Mouse (Mus musculus): ENCODE results near the gene Otp.

Gene Otp

DNA sequence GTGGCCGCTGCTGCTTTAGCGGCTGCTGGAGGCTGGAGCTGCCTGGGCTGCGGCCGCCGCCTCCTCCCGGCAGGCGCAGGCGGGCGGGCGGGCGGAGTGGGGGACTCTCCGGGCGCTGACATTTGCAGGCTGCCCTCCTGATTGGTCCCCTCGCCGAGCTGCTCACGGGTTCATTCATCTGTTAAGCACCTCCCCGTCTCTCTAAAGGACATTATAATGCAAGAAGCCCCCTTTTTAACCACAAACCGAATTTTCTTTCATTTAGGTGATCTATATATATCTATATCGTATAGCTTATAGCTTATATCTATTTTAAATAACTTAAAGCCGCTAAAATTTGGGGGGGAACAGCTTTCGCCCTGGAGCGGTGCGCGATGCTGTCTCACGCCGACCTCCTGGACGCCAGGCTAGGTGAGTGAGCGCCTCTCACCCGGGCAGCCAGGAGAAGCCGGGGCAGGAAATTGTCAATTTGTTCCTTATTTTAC, at the start of gene Otp:
Gene Otp (plus strand): TSS at position 207 of the 485 bp plus-strand sequence.
- no peak for DNase-seq (ENCODE audit: low spot score)

DNA sequence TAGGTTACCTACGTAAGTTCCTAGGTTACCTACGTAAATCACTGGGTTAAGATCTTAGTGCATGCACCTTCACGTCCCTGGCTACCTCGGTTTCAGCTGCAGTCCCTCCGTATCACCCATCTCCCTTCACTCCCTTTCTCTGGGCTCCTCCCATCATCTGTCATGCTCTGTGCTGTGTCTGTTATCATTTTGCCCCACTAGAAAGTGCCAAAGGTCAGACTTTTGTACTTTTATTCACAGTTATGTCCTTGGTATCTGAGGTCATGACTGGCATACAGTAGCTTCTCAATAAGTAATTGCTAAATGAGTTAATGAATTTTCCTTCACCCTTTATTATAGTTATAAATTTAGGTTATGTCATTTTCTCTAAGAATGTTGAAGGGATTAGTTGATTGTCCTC, 49.0 kb upstream of the Otp start:
- DNase-seq (ENCODE audit: low spot score): no peak

- DNase-seq (ENCODE audit: low spot score): no peak
These were observed 48.4 kb upstream of the Otp start for GRCm38 (mm10) chr13:94826986-94827385.

DNA sequence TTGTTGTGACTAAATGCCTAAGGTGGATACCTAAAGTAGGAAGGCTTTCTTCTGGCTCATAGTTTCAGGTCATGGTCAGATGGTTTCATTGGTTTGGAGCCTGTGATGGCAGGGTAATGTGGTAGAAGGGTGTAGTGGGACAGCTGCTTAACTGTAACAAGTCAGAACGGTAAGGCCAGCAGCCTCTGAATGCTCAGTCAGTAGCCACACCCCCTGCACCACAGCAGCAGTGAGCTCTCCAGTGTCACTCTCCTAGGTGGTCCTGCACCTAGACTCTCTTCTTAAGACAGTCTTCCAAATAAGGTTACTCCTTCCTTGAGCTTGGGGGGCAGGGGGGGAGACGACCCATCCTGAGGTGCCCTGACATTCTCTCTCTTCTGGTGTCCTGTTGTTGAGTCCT, 47.6 kb upstream of the Otp start:
- DNase-seq (ENCODE audit: low spot score): no peak

DNA sequence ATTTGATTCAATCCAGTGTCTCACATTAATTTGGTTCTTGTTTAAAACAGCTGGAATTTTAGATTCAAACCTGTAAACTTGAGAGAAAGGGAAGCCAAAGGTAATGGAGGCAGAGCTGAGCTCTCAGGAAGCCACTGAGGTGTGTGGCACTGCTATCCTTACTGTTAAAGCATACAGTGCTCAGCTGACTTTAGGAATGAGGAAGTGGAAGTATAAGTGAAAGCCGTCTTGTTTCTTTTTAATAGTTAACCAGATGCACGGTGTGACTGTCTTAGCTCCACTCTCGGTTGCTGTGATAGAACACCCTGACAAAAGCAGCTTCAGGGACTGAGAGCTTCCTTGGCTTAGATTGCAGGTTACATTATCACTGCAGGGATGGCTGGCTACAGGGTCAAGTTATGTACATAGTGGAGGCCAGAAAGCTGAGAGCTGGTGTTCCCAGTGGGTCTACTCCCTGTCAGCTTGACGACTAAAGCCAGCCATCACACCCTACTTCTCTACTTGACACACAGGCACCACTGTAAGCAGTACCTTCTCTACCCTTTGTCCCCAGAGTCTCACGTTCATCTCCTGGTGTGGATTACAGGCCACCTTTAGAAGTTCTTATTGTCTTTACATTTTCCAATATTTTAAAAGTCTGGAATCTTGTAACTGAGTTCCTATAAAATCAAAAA, 37.2 kb upstream of the Otp start:
- no peak for DNase-seq (ENCODE audit: low spot score)

DNA sequence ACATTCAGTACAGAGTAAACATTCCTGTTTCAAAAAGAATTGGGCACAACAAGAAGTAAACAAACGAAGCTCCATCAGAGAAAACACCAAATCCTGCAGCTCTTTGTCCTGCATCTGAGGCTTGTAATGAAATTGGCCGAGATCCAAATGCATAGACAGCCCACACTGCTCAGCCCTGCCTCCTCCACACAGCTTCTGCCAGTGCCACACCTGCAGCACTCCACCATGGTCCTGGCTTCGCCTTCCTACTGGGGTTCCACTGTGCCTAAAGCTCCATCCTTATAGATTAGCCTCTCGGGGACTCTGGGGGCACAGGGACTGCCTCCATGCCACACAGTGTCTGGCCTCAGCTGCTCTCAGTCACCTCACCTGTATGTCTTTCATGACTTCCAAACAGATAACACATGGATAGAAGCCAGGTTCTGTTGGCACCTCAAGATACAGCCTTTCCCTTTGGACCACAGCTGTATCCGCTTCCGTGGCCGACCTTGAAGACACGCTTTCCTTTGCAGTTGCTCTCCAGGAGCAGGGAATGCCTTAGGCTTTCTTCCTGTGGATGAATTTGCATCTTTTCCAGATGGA, 36.6 kb upstream of the Otp start:
- no peak for DNase-seq (ENCODE audit: low spot score)

- no peak for DNase-seq (ENCODE audit: low spot score)
These were observed 32.2 kb upstream of the Otp start for GRCm38 (mm10) chr13:94843236-94843635.

DNA sequence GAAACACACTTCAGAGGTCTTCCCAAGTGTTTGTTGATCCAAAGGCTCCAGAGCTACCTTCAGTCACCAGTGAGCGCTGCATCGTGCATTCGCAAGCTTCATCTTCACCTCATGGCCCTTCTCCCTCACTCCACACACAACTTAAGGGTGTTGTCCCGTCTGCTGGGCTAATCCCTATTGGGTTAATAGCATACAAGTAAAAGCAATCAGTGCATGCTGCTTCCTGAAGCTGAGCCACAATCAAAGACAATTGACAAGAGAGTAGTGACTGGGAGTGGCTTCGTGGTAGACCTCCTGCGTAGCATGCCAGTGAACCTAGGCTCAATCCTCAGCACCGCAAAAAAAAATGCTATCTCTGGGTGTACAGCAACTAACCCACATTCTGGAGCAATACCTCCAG, 27.5 kb upstream of the Otp start:
- DNase-seq (ENCODE audit: low spot score): no peak

- no peak for DNase-seq (ENCODE audit: low spot score)
These were observed 26.1 kb upstream of the Otp start for GRCm38 (mm10) chr13:94849351-94849750.

GRCm38 (mm10) chr13:94858016-94858575, 17.3 kb upstream of the Otp start:
- no peak for DNase-seq (ENCODE audit: low spot score)

- DNase-seq (ENCODE audit: low spot score): no peak
These were observed 16.1 kb upstream of the Otp start for GRCm38 (mm10) chr13:94859256-94859655.

GRCm38 (mm10) chr13:94862491-94863230, 12.7 kb upstream of the Otp start:
- no peak for DNase-seq (ENCODE audit: low spot score)

DNA sequence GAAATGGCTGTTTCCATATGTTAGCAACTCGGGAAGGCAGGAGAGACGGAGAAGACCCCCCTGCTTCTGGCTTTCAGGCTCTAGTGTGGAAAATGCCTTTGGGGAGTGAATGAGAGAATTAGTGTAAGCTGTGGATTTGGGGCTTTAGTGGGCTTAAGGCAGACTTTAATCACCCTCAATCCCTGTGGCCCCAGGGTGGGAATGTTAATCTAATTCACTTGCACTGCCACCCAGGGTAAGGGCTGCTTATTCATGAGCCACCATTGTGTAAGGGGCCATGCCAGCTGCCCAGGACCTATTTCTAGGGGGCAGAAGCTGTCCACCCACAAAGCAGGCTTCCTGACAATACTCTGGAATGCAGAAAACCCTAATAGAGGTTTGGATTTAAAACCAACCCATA, 8.5 kb upstream of the Otp start:
- no peak for DNase-seq (ENCODE audit: low spot score)

DNA sequence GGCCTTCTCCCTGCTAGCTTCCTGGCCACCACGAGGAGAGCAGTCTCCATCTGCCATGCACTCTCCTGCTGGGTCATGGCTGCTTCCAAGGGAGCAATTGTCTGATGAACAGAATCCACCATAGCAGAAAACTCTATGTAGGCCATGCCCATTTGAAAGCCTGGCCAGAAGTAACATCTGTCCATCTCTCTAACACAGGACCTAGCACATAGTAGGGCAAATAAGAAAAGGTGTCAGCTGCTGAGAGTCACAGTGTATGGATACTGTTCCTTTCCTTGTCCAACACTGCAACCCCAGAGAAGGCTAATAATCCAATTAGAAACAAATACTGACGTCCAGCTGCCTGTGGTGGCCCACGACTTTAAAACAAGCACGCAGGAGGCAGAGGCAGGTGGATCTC, 7.6 kb upstream of the Otp start:
- no peak for DNase-seq (ENCODE audit: low spot score)

DNA sequence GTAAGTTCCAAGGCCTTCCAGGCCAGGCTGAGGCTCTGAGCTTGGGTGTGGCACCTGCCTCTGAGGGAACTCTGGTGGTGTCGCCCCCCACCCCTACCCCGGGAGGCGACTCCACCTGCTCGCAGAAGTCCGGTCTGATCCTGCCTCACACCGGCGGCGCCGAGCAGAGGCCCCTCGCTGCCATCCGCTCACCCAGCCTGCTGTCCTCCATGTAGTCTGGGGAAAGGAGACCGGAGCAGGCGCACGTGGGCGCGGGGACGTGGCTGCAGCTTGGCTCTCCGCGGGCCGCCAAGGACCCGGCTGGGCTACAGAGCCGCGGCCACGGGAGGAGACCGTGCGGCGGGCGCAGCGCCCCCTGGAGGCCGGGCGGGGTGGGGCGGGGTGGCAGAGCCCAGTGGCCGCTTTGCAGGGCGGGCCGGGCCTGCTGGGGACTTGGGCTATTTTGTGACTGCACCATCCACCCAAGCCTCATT, 6.9 kb upstream of the Otp start:
- peak; percentile 68 for DNase-seq (ENCODE audit: low spot score)

DNA sequence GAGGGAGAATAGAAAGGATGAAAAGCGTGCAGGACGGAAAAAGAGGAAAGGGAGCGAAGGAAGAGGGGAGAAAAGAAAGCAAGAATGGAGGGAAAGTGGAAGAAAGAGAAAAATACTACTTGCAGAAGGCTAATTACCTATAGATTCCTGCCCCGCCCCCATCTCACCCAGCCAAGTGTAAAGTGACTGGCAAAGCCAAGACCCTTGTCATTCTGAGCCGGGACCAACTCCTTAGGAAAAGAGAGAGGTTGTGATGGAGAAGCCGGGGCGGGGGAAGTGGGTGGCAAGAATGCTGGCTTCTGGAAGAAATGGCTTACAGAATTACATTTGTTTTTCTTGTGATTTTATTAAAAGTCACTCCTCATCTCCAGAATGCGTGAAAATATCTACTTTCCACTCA, 5.9 kb upstream of the Otp start:
- no peak for DNase-seq (ENCODE audit: low spot score)

DNA sequence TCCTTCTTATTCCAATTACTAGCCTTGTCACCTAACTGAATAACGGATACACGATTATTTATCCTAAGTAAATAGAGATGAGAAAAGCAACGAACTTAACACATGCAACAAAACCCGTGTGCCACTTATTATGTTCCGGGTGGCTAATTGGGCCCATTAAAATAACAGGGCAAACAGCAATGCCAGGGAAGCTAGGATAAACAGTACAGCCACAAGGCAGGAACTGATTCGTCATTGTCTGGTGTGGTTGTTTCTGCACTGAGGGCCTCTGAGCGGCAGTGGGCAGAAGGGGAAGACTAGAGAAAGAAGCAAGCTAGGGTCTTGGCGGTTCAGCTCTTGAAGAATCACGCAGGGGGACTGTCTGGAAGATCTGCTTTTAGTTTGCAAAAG, 5.3 kb upstream of the Otp start:
- no peak for DNase-seq (ENCODE audit: low spot score)

DNA sequence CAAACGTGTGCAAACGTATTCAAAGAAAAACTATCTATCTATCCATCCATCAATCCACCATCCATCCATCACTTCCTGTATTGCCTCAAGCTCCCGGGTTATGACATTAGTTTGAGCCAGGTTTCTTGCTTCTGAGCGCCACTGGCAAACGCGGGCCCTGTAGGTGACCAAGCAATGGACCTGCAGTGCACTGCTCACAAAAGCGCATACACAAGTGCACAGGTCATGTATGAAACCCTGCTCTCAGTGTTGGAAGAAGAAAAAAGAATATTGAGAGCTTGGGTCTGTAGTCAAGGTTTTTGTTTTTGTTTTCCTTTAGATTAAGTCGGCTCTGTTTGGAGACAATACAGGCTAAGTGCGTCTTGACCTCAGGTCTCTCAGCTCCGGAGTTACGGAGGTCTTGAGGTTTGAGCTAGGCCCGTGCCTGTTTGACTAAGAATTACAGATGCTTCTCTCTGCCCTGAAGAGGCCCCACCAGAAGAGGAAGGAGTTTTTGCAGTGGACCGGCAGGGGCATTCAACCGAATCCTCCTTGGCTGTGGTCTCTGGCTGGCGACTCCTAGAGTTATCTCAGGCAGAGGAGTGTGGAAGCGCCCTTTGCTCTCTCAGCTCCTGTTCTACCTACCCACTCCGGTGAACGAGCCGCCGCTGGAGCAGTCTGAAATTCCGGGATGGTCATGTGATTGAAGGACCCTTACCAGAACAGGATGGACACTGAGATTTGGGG, 4.8 kb upstream of the Otp start:
- no peak for DNase-seq (ENCODE audit: low spot score)

- no peak for DNase-seq (ENCODE audit: low spot score)
These were observed 3.5 kb upstream of the Otp start for GRCm38 (mm10) chr13:94871806-94872320.

DNA sequence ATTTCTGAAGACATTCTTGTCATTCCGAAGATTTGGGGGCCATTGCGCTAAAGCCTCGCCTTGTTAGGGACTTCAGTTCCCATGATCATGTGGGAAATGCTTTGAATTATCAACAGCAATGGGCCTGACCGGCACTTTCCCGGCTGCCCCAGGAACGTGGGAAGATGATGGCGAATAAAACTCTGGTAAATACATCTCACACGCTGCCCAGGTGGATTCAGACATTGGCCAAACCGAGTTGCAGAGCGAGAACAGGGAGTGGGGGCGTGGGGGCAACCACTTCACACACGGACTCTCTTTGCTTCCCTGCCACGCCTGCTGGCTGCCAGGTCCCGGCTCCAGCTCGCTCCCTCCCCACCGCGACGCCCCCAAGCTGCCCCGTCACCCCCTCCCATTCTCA, 3.0 kb upstream of the Otp start:
- no peak for DNase-seq (ENCODE audit: low spot score)

DNA sequence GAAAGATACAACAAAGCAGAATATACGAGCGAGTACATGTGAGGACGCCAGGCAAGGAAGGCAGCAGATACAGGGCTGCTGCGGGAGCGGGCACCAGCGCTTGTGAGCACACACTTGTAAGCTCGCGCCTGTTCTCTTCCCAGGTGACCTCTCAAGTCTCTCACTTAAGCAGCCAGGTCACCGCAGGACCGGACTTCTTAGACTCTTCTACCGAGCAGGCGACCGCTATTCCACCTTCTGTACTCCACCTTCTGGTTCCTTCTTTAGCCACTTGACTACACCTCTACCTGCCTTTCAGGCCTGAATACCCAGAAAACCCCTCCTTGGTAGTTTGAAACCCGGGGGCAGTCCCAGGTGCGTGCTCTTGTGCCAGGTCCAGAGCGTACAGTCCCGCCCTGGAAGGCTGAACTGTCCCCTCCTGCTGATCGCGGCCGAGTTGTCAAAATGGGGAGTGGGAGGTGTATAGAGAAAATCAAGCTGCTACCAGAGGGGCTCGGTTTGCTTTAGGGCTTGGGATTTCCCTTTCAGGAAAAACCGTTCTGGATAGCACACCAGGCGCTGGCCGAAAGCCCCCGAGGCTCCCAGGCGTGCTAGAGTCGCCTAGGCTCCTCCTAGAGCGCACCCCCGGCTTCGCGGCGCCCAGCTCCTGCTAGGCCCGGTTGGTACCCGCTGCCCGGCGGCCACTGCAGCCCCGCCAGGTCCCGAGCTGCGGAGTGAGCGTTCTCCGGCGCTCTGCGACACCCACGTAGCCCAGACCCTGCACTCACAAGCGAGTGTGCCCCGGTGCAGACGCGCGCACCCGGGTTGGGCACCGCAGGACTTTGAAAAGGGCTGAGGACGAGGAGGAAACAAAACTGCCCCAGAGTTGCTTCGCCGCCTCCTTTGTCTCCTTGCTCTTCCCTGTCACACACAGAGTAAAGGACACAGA, 2.0 kb upstream of the Otp start:
- DNase-seq (ENCODE audit: low spot score): no peak

Data from testis, postnatal 14 days (tissue).